Mouse (Mus musculus): ENCODE measurements around the gene Hist1h1b. TPM values are rescaled to one million over a fixed set of nuclear protein-coding genes. Genes with fewer than 3 reads are reported as not detected.
"Not testable (repeated sequence)": the region's sequence is repeated elsewhere in the genome, so short reads cannot be mapped to it uniquely, and the experiment has no call there.

The Hist1h1b gene
- total RNA-seq, 2 experiments from 2014 or later, result 329 to 1,634 TPM

GRCm38 (mm10) chr13:21782361-21783254 lies 2.2 kb upstream of the Hist1h1b start:
- not testable (repeated sequence) for ATAC-seq (replicated peaks; ENCODE audit: poor library complexity, severe bottlenecking)

GRCm38 (mm10) chr13:21781639-21782038 lies 1.2 kb upstream of the Hist1h1b start:
- ATAC-seq (replicated peaks; ENCODE audit: poor library complexity, severe bottlenecking), result no peak

GRCm38 (mm10) chr13:21781021-21781555 lies 663 bp upstream of the Hist1h1b start:
- ATAC-seq (replicated peaks; ENCODE audit: poor library complexity, severe bottlenecking), result no peak

- ATAC-seq (replicated peaks; ENCODE audit: poor library complexity, severe bottlenecking), result peak; percentile 61
Observed at GRCm38 (mm10) chr13:21778814-21779766, 1.3 kb downstream of the Hist1h1b start.

GRCm38 (mm10) chr13:21755707-21756106 lies 24.7 kb downstream of the Hist1h1b start:
- no peak for ATAC-seq (replicated peaks; ENCODE audit: poor library complexity, severe bottlenecking)

- peak; percentile 21 for ATAC-seq (replicated peaks; ENCODE audit: poor library complexity, severe bottlenecking)
Observed at GRCm38 (mm10) chr13:21754294-21755001, 26.0 kb downstream of the Hist1h1b start.

- peak; percentile 78 for ATAC-seq (replicated peaks; ENCODE audit: poor library complexity, severe bottlenecking)
Observed at GRCm38 (mm10) chr13:21753524-21754285, 26.7 kb downstream of the Hist1h1b start, which contains the start of the genes Hist1h2ak and Hist1h2bn. Gene Hist1h2ak, minus strand, starts transcription at chr13:21753827. Gene Hist1h2bn, plus strand, starts transcription at chr13:21754123.

GRCm38 (mm10) chr13:21753051-21753523 lies 27.3 kb downstream of the Hist1h1b start:
- peak; percentile 25; the same call in 1 of the 2 replicates for ATAC-seq (replicated peaks; ENCODE audit: poor library complexity, severe bottlenecking)

- no peak for ATAC-seq (replicated peaks; ENCODE audit: poor library complexity, severe bottlenecking)
Observed at GRCm38 (mm10) chr13:21752356-21752755, 28.1 kb downstream of the Hist1h1b start.

GRCm38 (mm10) chr13:21751827-21752226 lies 28.6 kb downstream of the Hist1h1b start:
- ATAC-seq (replicated peaks; ENCODE audit: poor library complexity, severe bottlenecking), result no peak

- no peak for ATAC-seq (replicated peaks; ENCODE audit: poor library complexity, severe bottlenecking)
Observed at GRCm38 (mm10) chr13:21751417-21751816, 29.0 kb downstream of the Hist1h1b start.

GRCm38 (mm10) chr13:21750159-21751017 lies 30.0 kb downstream of the Hist1h1b start, which contains the start of gene Hist1h4k:
Gene Hist1h4k, minus strand, starts transcription at chr13:21750505.
- ATAC-seq (replicated peaks; ENCODE audit: poor library complexity, severe bottlenecking), result peak; percentile 62

GRCm38 (mm10) chr13:21749387-21750158 lies 30.9 kb downstream of the Hist1h1b start:
- no peak for ATAC-seq (replicated peaks; ENCODE audit: poor library complexity, severe bottlenecking)

- no peak for ATAC-seq (replicated peaks; ENCODE audit: poor library complexity, severe bottlenecking)
Observed at GRCm38 (mm10) chr13:21745006-21745405, 35.4 kb downstream of the Hist1h1b start.

GRCm38 (mm10) chr13:21734906-21735767 lies 45.3 kb downstream of the Hist1h1b start, which contains the start of gene Hist1h4j:
Gene Hist1h4j, plus strand, starts transcription at chr13:21735064.
- ATAC-seq (replicated peaks; ENCODE audit: poor library complexity, severe bottlenecking), result peak; percentile 76

All from granulocyte monocyte progenitor cell, adult 5-6 weeks (primary cell).